Mouse (Mus musculus) c-Kit-positive CD71-positive TER-119-negative erythroid progenitor cells, embryonic 14.5 days (primary cell): ENCODE data around the gene Crtc3.

Source experiments
- DNase-seq: peaks from one replicate; pipeline ENCODE4 v3.0.0-alpha.2; 2013; ENCODE audit warnings: low read depth

Crtc3 gene

DNA sequence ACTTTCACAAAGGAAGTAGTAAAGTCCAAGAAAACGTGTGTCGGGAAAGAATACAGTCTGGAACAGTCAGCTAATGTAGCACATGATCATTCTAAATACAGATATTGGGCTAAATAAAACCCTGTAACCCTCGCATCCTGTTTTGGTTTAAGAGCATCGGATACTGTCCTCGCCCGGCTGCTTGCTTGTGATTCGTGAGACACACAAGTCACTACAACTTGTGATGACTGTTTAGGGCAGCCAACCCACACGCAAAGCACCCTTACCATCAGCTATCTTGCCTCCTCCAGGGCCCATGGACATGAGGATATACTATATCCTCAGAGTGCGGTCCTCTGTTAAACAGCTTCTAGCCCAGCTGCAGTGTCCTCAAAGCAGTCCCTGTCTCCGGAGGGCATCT, 50.2 kb downstream of the Crtc3 start:
- DNase-seq: no peak

- no peak for DNase-seq
Measured at GRCm38 (mm10) chr7:80636953-80637800, 51.5 kb downstream of the Crtc3 start.

- no peak for DNase-seq
Measured at GRCm38 (mm10) chr7:80636288-80636952, 52.3 kb downstream of the Crtc3 start.

- DNase-seq: no peak
Measured at GRCm38 (mm10) chr7:80635866-80636265, 52.8 kb downstream of the Crtc3 start.

DNA sequence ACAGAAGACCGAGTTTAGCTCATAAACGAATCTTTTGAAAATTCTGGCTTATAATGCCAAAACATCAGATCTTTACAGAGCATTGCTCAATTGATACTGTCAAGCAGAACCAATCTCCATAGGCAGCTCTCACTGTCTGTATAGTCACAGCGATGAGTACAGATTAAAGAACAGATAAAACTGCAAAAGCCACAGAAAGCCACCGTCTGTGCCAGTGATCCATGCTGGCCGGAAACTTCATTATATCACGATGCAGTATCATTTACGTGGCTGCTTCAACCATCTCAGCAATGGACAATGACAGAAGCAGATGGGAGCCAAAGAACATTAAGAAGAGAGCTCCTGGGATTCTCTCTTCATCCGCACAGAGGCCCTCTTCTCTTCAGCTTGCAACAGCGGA, 53.9 kb downstream of the Crtc3 start:
- no peak for DNase-seq

- no peak for DNase-seq
Measured at GRCm38 (mm10) chr7:80633635-80634034, 55.0 kb downstream of the Crtc3 start.

DNA sequence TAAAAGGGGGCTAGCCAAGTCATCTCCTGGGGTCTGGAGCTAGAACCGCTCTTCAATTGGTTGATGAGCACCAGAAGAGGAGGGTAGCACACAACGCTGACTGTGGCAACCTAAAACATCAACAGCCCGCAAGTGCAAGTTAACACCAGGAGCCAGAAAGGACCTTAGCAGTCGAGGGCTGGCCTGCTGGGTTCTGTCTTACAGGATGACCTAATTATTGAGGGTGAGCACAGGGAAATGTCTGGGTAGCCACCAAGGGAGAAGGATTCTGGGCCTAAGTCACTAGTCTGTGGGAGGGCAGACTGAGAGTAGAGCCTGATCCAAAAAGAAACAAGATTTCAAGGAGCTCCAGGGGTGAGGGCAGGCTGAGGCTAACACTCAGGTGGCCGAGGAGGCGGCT, 56.7 kb downstream of the Crtc3 start:
- DNase-seq: no peak

- no peak for DNase-seq
Measured at GRCm38 (mm10) chr7:80631405-80631804, 57.3 kb downstream of the Crtc3 start.

GRCm38 (mm10) chr7:80629369-80629768, 59.3 kb downstream of the Crtc3 start:
- DNase-seq: no peak

DNA sequence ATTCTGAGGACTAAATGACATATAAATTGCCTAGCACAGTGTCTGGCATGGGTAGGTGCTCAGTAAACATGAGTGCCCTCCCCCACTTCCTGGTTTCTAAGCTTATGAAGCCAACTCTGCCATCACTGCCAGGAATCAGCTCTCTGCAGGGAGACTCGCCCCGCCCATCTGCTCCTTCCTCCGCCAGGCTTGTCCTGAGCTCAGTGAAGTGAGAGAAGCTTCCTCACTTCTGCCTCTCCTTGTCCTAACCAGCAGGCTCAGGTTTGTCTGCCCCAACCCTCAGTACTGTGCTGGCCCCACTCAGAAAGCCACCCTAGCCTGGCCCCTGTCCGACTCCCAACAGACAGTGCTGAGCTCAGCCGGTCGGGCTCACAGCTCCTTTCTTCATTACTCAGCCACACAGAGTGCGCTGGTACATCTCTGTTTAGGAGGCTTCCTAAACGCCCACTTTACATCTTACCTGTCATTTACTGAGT, 59.9 kb downstream of the Crtc3 start:
- DNase-seq: no peak

- no peak for DNase-seq
Measured at GRCm38 (mm10) chr7:80626943-80627342, 61.7 kb downstream of the Crtc3 start.

- DNase-seq: no peak
Measured at GRCm38 (mm10) chr7:80625841-80626240, 62.8 kb downstream of the Crtc3 start.

GRCm38 (mm10) chr7:80623276-80623675, 65.4 kb downstream of the Crtc3 start:
- no peak for DNase-seq

DNA sequence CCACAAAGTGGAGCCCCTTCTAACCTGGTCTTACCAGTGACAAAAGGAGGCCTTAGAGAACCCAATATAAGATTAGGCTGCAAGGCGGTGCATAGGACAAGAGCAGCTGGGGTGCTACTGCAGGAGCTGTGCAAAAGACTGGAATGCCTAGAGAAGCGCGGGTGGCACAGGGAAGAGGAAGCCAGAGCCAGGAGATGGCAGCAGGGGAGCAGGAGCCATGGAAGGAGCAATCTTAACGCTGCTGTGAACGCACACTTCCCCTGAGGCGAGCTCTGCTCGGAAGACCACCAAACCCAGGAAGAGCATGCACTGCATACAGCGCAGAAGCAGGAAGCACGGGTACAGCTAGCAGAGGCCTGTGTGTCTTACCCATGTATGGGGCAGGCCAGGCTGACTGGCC, 72.6 kb downstream of the Crtc3 start:
- no peak for DNase-seq

- DNase-seq: no peak
Measured at GRCm38 (mm10) chr7:80614042-80614441, 74.6 kb downstream of the Crtc3 start.

GRCm38 (mm10) chr7:80612191-80612787, 76.4 kb downstream of the Crtc3 start:
- no peak for DNase-seq

- DNase-seq: no peak
Measured at GRCm38 (mm10) chr7:80611646-80612045, 77.0 kb downstream of the Crtc3 start.

DNA sequence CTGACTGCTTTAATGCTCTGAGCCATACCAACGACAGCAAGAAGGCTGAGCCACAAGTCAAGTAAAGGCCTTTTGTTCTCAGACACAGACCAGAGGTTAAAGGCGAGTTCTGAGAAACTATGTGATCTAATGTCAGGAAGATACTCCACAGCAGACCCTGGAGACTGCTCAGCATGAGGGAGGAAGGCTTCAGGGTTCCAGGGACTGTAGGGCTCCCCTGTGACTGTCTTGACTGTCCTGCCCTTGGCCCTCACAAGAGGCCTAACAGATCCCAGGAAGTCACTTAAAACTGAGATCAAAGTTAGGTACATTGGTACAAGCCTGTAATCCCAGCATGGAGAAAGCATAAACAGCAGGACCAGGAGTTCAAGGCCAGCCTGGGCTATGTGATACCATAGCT, 81.2 kb downstream of the Crtc3 start:
- no peak for DNase-seq

- DNase-seq: no peak
Measured at GRCm38 (mm10) chr7:80606435-80606834, 82.2 kb downstream of the Crtc3 start.

DNA sequence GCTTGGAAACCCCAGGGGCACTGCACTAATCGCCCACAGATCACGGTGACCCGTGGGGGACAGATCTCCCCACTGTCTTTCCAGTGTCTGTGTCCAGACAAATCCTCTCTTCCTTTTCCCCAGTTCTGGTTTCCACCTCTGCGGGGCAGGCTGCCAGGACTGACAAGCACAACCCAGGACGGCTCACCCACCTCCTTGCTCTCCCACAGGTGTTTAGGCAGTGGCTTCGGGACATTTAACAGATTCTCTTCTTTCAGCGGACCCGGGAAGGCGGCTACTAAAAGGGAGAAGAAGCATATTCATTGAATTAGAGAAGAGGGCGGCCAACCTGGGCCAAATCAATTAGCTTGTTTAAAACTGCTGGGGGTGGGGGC, 83.1 kb downstream of the Crtc3 start:
- no peak for DNase-seq

DNA sequence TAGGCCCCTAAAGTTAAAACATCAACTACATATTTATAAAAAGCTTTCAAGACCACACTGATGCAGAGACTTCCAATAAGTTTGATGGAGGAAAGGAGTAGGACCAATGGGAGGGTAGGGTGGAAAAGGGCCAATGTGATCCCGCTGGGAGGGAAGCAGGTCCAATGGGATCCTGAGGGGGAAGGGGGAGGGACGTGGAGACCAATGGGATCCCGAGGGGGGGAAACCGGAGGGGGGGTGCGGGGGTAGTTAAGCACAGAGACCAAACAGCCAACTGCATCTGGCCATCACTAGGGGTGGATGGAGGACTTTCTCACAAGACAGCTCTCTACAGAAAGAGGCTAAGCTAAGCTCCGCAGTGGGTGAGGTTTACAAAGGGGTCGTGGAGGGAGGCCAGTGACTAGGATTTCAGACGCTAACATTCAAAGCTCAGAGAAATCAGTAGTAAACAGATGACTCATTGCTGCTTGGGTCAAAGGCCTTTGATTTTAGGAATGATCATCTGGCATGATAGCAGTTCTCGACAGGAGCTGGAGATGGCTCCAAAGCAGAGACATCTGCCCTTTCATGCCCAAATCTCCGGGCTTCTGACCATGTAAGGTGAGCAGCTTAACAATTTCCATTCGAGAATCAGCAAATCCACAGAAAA, 83.6 kb downstream of the Crtc3 start:
- no peak for DNase-seq

- DNase-seq: no peak
Measured at GRCm38 (mm10) chr7:80602574-80602973, 86.1 kb downstream of the Crtc3 start.
